Mouse (Mus musculus) midbrain, postnatal 0 days (tissue): ENCODE data around the gene Wiz. TPM values are rescaled to one million over a fixed set of nuclear protein-coding genes. Genes with fewer than 3 reads are reported as not detected.
A peak's percentile ranks its signal among the peaks of the same experiment; 100 is the strongest.

Source experiments
- ATAC-seq: fragments of 200-750 bp; cut with Nextera tagmentation; 2 replicates; pipeline ENCODE4 v1.8.0; 2017; ENCODE audit warnings: moderate number of reproducible peaks, mild to moderate bottlenecking, moderate TSS enrichment, moderate library complexity; ENCODE audit not compliant: low FRiP score
- DNase-seq: peaks from one replicate; pipeline ENCODE4 v3.0.0-alpha.2; 2015; ENCODE audit warnings: low spot score
- H3K27ac ChIP-seq: fragments of 300-500 bp; sonication (generic); 2 replicates; pipeline ENCODE4 v1.5.1; 2014; ENCODE audit warnings: low read depth, mild to moderate bottlenecking, low read length, mixed read lengths
- H3K27me3 ChIP-seq: fragments of 300-500 bp; sonication (generic); 2 replicates; pipeline ENCODE4 v1.6.1; 2014; ENCODE audit warnings: low read length, control low read depth, mixed read lengths; ENCODE audit not compliant: insufficient read depth
- H3K36me3 ChIP-seq: fragments of 300-500 bp; sonication (generic); 2 replicates; pipeline ENCODE4 v1.6.1; 2014; ENCODE audit warnings: low read length, control low read depth, mixed read lengths; ENCODE audit not compliant: insufficient read depth
- H3K4me1 ChIP-seq: fragments of 300-500 bp; sonication (generic); 2 replicates; pipeline ENCODE4 v1.6.1; 2014; ENCODE audit warnings: mild to moderate bottlenecking, control low read depth, antibody characterized with exemption, low read length, mixed read lengths; ENCODE audit not compliant: insufficient read depth
- H3K4me2 ChIP-seq: fragments of 300-500 bp; sonication (generic); 2 replicates; pipeline ENCODE4 v1.6.1; 2014; ENCODE audit warnings: low read depth, mild to moderate bottlenecking, low read length, mixed read lengths; ENCODE audit not compliant: poor library complexity, severe bottlenecking
- H3K4me3 ChIP-seq: fragments of 300-500 bp; sonication (generic); 2 replicates; pipeline ENCODE4 v1.5.1; 2014; ENCODE audit warnings: low read depth, mild to moderate bottlenecking, low read length, moderate library complexity
- H3K9ac ChIP-seq: fragments of 300-500 bp; sonication (generic); replicated peaks from 2 replicates; pipeline ENCODE4 v1.6.1; 2014; ENCODE audit warnings: mild to moderate bottlenecking, low read length, moderate library complexity, mixed read lengths; ENCODE audit not compliant: poor library complexity, severe bottlenecking
- H3K9me3 ChIP-seq: fragments of 300-500 bp; sonication (generic); 2 replicates; pipeline ENCODE4 v1.6.1; 2016; ENCODE audit warnings: low read length, control low read depth
- CTCF ChIP-seq: IDR thresholded peaks from 2 replicates; pipeline ENCODE4 v1.5.1; 2016; ENCODE audit warnings: antibody characterized with exemption, mild to moderate bottlenecking
- WGBS: fragments of 180-500 bp; shearing (Covaris S2); extraction: QIAGEN DNeasy Blood & Tissue Kit; methylation state at CpG from one replicate; pipeline ENCODE4 v1.1.7; 2014; 5-methylcytosine and 5-hydroxymethylcytosine counted together
- polyA plus RNA-seq: library from polyadenylated mRNA; unstranded; fragments of >200 nt; fragmentation: Nextera tagmentation; extraction: Ambion mirVana; gene quantifications from 2 replicates; pipeline ENCODE4 v1.2.1, GENCODE M21; 2015
- total RNA-seq: library from RNA; depleted of rRNA; stranded (reverse); fragments of >200 nt; gene quantifications from 2 replicates; pipeline ENCODE4 v1.2.3, GENCODE M21; 2014

Gene Wiz
- total and polyA plus RNA-seq, 2 experiments from 2014 or later, result 41.3 to 68.0 TPM

DNA sequence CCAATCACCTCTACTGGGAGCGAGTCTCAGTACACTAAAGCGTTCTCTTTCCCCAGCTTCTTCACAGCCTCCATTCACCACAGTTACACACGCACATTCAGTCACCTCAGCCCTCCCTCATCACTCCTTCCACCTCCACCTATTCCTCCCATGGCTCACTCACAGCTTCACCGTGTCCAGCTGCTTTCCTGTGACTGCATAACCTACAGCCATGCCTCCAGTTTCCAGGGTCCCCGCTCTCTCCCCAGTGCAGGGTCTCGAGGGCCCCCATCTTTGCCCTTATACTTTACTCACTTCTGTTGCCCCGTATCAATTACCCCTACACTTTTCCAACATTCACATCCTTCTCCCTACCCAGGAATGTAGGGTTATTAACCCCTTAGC lies 1.3 kb downstream of the Wiz start:
- no peak for TF ChIP-seq CTCF
- no peak for DNase-seq
- WGBS, result 33% methylated on average over 7 of the region's 7 CpGs
- 0 out of 2 replicates have a peak, but pooled peaks cover 2% of the 10 kb centered on the region for H3K4me1 ChIP-seq
- peak overlapping the region; percentile 93 for H3K9ac ChIP-seq
- 0 out of 2 replicates have a peak overlapping the region, but pooled peaks have one; percentile 77 for H3K27ac ChIP-seq
- H3K36me3 ChIP-seq, result peaks cover 22% of the 10 kb centered on the region
- no peak for ATAC-seq
- peak overlapping the region; percentile 95 for H3K4me2 ChIP-seq
- H3K9me3 ChIP-seq, result no peaks in the 10 kb centered on the region
- peaks cover 22% of the 10 kb centered on the region for H3K27me3 ChIP-seq
- peak overlapping the region; percentile 86 for H3K4me3 ChIP-seq

- no peak overlapping the region for H3K4me2 ChIP-seq
- H3K4me1 ChIP-seq, result no peaks in the 10 kb centered on the region
- H3K27ac ChIP-seq, result no peak overlapping the region
- TF ChIP-seq CTCF, result peak; percentile 64
- no peak overlapping the region for H3K4me3 ChIP-seq
- WGBS, result 76% methylated on average over 9 of the region's 9 CpGs
- H3K9ac ChIP-seq, result no peak overlapping the region
- no peak for ATAC-seq
- peaks cover 32% of the 10 kb centered on the region for H3K36me3 ChIP-seq
- no peaks in the 10 kb centered on the region for H3K9me3 ChIP-seq
- DNase-seq, result no peak
- H3K27me3 ChIP-seq, result peaks cover 12% of the 10 kb centered on the region
These were observed 2.4 kb downstream of the Wiz start for GRCm38 (mm10) chr17:32386659-32387432.

GRCm38 (mm10) chr17:32383661-32384060 lies 5.6 kb downstream of the Wiz start:
- Histone ChIP-seq H3K36me3 (peaks cover 43% of the 10 kb centered on the region), H3K9ac (no peak overlapping the region), H3K4me3 (no peak overlapping the region), H3K27ac (no peak overlapping the region), H3K9me3 (no peaks in the 10 kb centered on the region), H3K4me1 (no peaks in the 10 kb centered on the region), H3K27me3 (no peaks in the 10 kb centered on the region), H3K4me2 (no peak overlapping the region)
- 76% methylated on average over 5 of the region's 5 CpGs for WGBS
- ATAC-seq (no peak), DNase-seq (peak; percentile 65)
- TF ChIP-seq CTCF, result no peak

- Histone ChIP-seq H3K4me1 (no peaks in the 10 kb centered on the region), H3K9ac (no peak overlapping the region), H3K9me3 (no peaks in the 10 kb centered on the region), H3K4me2 (no peak overlapping the region), H3K27ac (no peak overlapping the region), H3K4me3 (no peak overlapping the region), H3K36me3 (peaks cover 53% of the 10 kb centered on the region), H3K27me3 (no peaks in the 10 kb centered on the region)
- DNase-seq (peak; percentile 87), ATAC-seq (peak; percentile 47)
- no peak for TF ChIP-seq CTCF
- 88% methylated on average over 7 of the region's 7 CpGs for WGBS
These were observed 6.7 kb downstream of the Wiz start for GRCm38 (mm10) chr17:32382576-32382975.

DNA sequence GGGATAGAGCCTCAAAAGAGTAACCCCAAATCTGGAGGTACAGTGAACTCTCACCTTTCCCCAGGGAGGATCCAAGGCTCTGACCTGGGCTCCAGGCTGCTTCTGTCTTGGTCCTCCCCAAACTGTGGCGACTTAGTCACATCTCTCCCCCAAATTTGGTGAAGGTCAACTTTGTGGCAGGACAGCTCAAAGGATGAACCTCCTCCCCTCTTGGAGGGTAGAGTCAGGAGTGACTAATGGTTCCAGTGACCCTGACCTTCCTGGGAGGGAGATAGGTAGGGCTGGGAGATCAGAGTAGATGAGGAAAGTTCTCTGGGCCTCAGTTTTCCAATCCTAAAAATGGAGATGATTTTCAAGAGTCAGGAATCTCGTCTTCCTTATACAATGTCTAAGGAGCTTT lies 10.5 kb downstream of the Wiz start:
- ATAC-seq, result no peak
- DNase-seq, result no peak
- no peak for TF ChIP-seq CTCF
- 83% methylated on average over 2 of the region's 2 CpGs for WGBS
- H3K36me3 ChIP-seq, result peaks cover 50% of the 10 kb centered on the region
- H3K4me2 ChIP-seq, result no peak overlapping the region
- H3K27me3 ChIP-seq, result no peaks in the 10 kb centered on the region
- H3K4me3 ChIP-seq, result no peak overlapping the region
- H3K27ac ChIP-seq, result no peak overlapping the region
- H3K9me3 ChIP-seq, result no peaks in the 10 kb centered on the region
- no peak overlapping the region for H3K9ac ChIP-seq
- no peaks in the 10 kb centered on the region for H3K4me1 ChIP-seq

DNA sequence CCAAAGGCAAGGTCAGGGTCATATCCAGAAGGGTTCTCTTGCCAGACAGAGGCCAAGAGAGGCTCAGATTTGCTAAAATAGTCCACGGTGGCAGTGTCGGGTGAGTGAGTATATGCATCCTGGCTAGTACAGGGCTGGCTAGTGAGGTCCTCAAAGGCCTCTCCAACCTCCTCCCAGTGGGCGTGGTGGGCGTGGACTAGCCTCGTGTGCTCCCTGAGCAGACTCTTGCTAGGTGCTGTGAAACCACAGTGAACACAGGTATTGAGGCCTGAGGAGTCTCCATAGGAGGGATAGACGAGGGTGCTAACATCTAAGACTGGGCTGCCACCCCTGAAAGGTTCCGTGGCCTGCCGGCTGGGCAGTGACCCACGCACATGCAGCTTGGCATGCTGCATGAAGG lies 12.1 kb downstream of the Wiz start:
- no peak for ATAC-seq
- H3K4me2 ChIP-seq, result no peak overlapping the region
- no peak overlapping the region for H3K9ac ChIP-seq
- no peaks in the 10 kb centered on the region for H3K27me3 ChIP-seq
- 87% methylated on average over 9 of the region's 9 CpGs for WGBS
- H3K4me1 ChIP-seq, result no peaks in the 10 kb centered on the region
- peaks cover 36% of the 10 kb centered on the region for H3K36me3 ChIP-seq
- TF ChIP-seq CTCF, result no peak
- no peak for DNase-seq
- H3K9me3 ChIP-seq, result no peaks in the 10 kb centered on the region
- no peak overlapping the region for H3K27ac ChIP-seq
- no peak overlapping the region for H3K4me3 ChIP-seq
